Mouse (Mus musculus) E14TG2a.4 (cell line): ENCODE results near the gene Cnst.

Source experiments
- CTCF ChIP-seq: conservative IDR thresholded peaks from 2 replicates; pipeline ENCODE4 v1.5.1; 2014; ENCODE audit warnings: low read length
- NANOG ChIP-seq: IDR thresholded peaks from 2 replicates; pipeline ENCODE4 v1.6.1; 2014; ENCODE audit warnings: borderline replicate concordance, low read length, mixed read lengths

DNA sequence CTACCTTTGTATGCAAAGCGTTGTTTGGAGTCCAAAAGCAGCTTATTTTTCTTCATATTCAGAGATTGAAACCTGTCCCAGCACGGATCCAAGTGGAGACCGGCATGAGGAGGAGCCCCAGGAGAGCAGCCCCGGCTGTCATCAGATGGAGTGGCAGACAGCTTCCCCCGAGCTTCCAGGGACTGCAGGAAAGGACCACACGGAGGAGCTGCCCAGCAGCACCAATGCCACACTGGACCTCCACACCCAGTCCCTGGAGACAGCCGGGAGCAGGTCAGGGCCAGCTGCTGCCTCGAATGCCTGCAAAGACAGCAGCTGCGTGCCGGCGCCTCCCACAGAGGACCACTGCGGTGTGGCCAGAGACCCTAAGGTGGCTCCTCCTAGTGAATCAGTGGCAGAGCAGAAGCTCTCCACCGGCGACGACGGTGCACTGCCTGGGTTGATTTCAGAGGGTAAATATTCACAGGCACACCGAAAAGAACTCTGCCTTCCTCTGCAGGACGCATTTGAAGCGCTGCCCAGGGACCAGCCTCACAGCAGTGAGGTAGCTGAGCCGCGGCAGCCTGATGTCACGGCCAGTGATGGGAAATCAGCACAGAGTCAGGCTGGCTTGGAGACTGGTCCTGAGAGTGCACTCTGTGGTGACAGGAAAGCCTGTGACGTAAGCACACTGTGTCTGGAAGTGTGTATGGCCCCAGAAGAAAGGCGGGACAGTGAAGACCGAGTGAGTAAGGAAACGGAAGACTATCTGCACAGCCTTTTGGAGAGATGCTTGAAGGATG lies 63.7 kb downstream of the Cnst start:
- TF ChIP-seq CTCF, result no peak
- no peak for TF ChIP-seq NANOG
